Mouse (Mus musculus) heart, postnatal 0 days (tissue): ENCODE measurements around the gene Grik4. TPM values are rescaled to one million over a fixed set of nuclear protein-coding genes. Genes with fewer than 3 reads are reported as not detected.

Experiments
- ATAC-seq: fragments of 200-750 bp; cut with Nextera tagmentation; 2 replicates; pipeline ENCODE4 v1.8.0; 2017; ENCODE audit warnings: low read depth, moderate number of reproducible peaks, moderate library complexity; ENCODE audit not compliant: insufficient read depth
- DNase-seq: peaks from one replicate; pipeline ENCODE4 v3.0.0-alpha.2; 2016; ENCODE audit warnings: low spot score
- H3K27ac ChIP-seq: fragments of 300-500 bp; sonication (generic); 2 replicates; pipeline ENCODE4 v1.5.1; 2014; ENCODE audit warnings: low read depth, mild to moderate bottlenecking
- H3K27me3 ChIP-seq: fragments of 300-500 bp; sonication (generic); 2 replicates; pipeline ENCODE4 v1.6.1; 2014; ENCODE audit warnings: low read length, mixed read lengths; ENCODE audit not compliant: control insufficient read depth, insufficient read depth
- H3K36me3 ChIP-seq: fragments of 300-500 bp; sonication (generic); replicated peaks from 2 replicates; pipeline ENCODE4 v1.6.1; 2014; ENCODE audit warnings: low read length, mixed read lengths; ENCODE audit not compliant: control insufficient read depth, insufficient read depth
- H3K4me1 ChIP-seq: fragments of 300-500 bp; sonication (generic); 2 replicates; pipeline ENCODE4 v1.6.1; 2014; ENCODE audit warnings: antibody characterized with exemption; ENCODE audit not compliant: control insufficient read depth, insufficient read depth
- H3K4me2 ChIP-seq: fragments of 300-500 bp; sonication (generic); 2 replicates; pipeline ENCODE4 v1.6.1; 2014; ENCODE audit warnings: low read depth, mild to moderate bottlenecking, low read length, moderate library complexity
- H3K4me3 ChIP-seq: fragments of 300-500 bp; sonication (generic); 2 replicates; pipeline ENCODE4 v1.5.1; 2014; ENCODE audit warnings: low read depth, low read length
- H3K9ac ChIP-seq: fragments of 300-500 bp; sonication (generic); replicated peaks from 2 replicates; pipeline ENCODE4 v1.6.1; 2014; ENCODE audit warnings: low read depth, low read length, mixed read lengths
- H3K9me3 ChIP-seq: fragments of 300-500 bp; sonication (generic); replicated peaks from 2 replicates; pipeline ENCODE4 v1.6.1; 2016; ENCODE audit warnings: low read length; ENCODE audit not compliant: control insufficient read depth
- CTCF ChIP-seq: IDR thresholded peaks from 2 replicates; pipeline ENCODE4 v1.5.1; 2016; ENCODE audit warnings: antibody characterized with exemption, control low read depth, low read depth
- EP300 ChIP-seq: IDR thresholded peaks from 2 replicates; pipeline ENCODE4 v1.6.1; 2016; ENCODE audit warnings: antibody characterized with exemption, low read depth
- WGBS: fragments of 180-500 bp; shearing (Covaris S2); extraction: QIAGEN DNeasy Blood & Tissue Kit; methylation state at CpG from one replicate; pipeline ENCODE4 v1.1.7; 2014; 5-methylcytosine and 5-hydroxymethylcytosine counted together
- polyA plus RNA-seq: library from polyadenylated mRNA; unstranded; fragments of >200 nt; fragmentation: Nextera tagmentation; extraction: Ambion mirVana; gene quantifications from 2 replicates; pipeline ENCODE4 v1.2.1, GENCODE M21; 2015
- total RNA-seq: library from RNA; depleted of rRNA; stranded (reverse); fragments of >200 nt; gene quantifications from 2 replicates; pipeline ENCODE4 v1.2.3, GENCODE M21; 2014; ENCODE audit warnings: low replicate concordance

Gene Grik4
- total and polyA plus RNA-seq, 2 experiments from 2014 or later, result 0.03 TPM; not detected in 1

GRCm38 (mm10) chr9:42626226-42626775 is 318.0 kb downstream of the Grik4 start:
- TF ChIP-seq EP300, result no peak
- no peak for TF ChIP-seq CTCF
- Histone ChIP-seq H3K4me3 (no peak overlapping the region), H3K4me2 (no peak overlapping the region), H3K27ac (no peak overlapping the region), H3K9ac (no peak overlapping the region), H3K27me3 (no peaks in the 10 kb centered on the region; the same call in 1 of the 2 replicates), H3K4me1 (no peaks in the 10 kb centered on the region), H3K36me3 (no peaks in the 10 kb centered on the region), H3K9me3 (no peaks in the 10 kb centered on the region)
- no peak for DNase-seq
- ATAC-seq, result no peak
- WGBS, result 59% methylated on average over 6 of the region's 6 CpGs

GRCm38 (mm10) chr9:42614409-42614808 is 329.9 kb downstream of the Grik4 start:
- DNase-seq (no peak), ATAC-seq (no peak)
- Histone ChIP-seq H3K27me3 (no peaks in the 10 kb centered on the region), H3K27ac (no peak overlapping the region), H3K4me2 (no peak overlapping the region), H3K4me1 (no peaks in the 10 kb centered on the region), H3K4me3 (no peak overlapping the region), H3K9ac (no peak overlapping the region), H3K36me3 (no peaks in the 10 kb centered on the region), H3K9me3 (no peaks in the 10 kb centered on the region)
- WGBS, result 58% methylated on average over 10 of the region's 10 CpGs
- no peak for TF ChIP-seq EP300
- TF ChIP-seq CTCF, result no peak

GRCm38 (mm10) chr9:42613827-42614226 is 330.5 kb downstream of the Grik4 start:
- H3K9me3 ChIP-seq, result no peaks in the 10 kb centered on the region
- no peak overlapping the region for H3K4me2 ChIP-seq
- H3K9ac ChIP-seq, result no peak overlapping the region
- DNase-seq (no peak), ATAC-seq (no peak)
- no peaks in the 10 kb centered on the region for H3K27me3 ChIP-seq
- no peaks in the 10 kb centered on the region for H3K36me3 ChIP-seq
- TF ChIP-seq EP300 (no peak), CTCF (no peak)
- WGBS, result 40% methylated on average over 6 of the region's 6 CpGs
- H3K4me1 ChIP-seq, result no peaks in the 10 kb centered on the region
- no peak overlapping the region for H3K27ac ChIP-seq
- H3K4me3 ChIP-seq, result no peak overlapping the region

- no peak overlapping the region for H3K27ac ChIP-seq
- H3K4me1 ChIP-seq, result no peaks in the 10 kb centered on the region
- WGBS, result 34% methylated on average over 14 of the region's 14 CpGs
- no peak overlapping the region for H3K4me2 ChIP-seq
- DNase-seq, result no peak
- H3K27me3 ChIP-seq, result no peaks in the 10 kb centered on the region
- H3K4me3 ChIP-seq, result no peak overlapping the region
- H3K9ac ChIP-seq, result no peak overlapping the region
- ATAC-seq, result no peak
- TF ChIP-seq EP300 (no peak), CTCF (no peak)
- H3K9me3 ChIP-seq, result no peaks in the 10 kb centered on the region
- H3K36me3 ChIP-seq, result no peaks in the 10 kb centered on the region
Measured at GRCm38 (mm10) chr9:42612482-42612991, 331.8 kb downstream of the Grik4 start.

- Histone ChIP-seq H3K27me3 (0 out of 2 replicates have a peak, but pooled peaks cover 2% of the 10 kb centered on the region), H3K27ac (no peak overlapping the region), H3K4me1 (no peaks in the 10 kb centered on the region), H3K4me3 (no peak overlapping the region), H3K4me2 (no peak overlapping the region), H3K36me3 (no peaks in the 10 kb centered on the region), H3K9ac (no peak overlapping the region), H3K9me3 (no peaks in the 10 kb centered on the region)
- no peak for ATAC-seq
- WGBS, result 36% methylated on average over 3 of the region's 3 CpGs
- no peak for DNase-seq
- TF ChIP-seq EP300 (no peak), CTCF (peak; percentile 48)
Measured at GRCm38 (mm10) chr9:42601445-42601844, 342.8 kb downstream of the Grik4 start.

- no peak for ATAC-seq
- TF ChIP-seq EP300 (no peak), CTCF (no peak)
- no peak overlapping the region for H3K9ac ChIP-seq
- 70% methylated on average over 9 of the region's 9 CpGs for WGBS
- H3K9me3 ChIP-seq, result no peaks in the 10 kb centered on the region
- no peaks in the 10 kb centered on the region for H3K4me1 ChIP-seq
- H3K27ac ChIP-seq, result no peak overlapping the region
- no peak for DNase-seq
- H3K4me3 ChIP-seq, result no peak overlapping the region
- no peaks in the 10 kb centered on the region for H3K36me3 ChIP-seq
- no peak overlapping the region for H3K4me2 ChIP-seq
- peaks cover 2% of the 10 kb centered on the region; the same call in 1 of the 2 replicates for H3K27me3 ChIP-seq
Measured at GRCm38 (mm10) chr9:42597525-42597924, 346.8 kb downstream of the Grik4 start.
